8 mouse cellular contexts compared by ENCODE assay signal in genomic region chr3:41743436-41743835, GRCm38 (mm10). TPM values are rescaled to one million over a fixed set of nuclear protein-coding genes. Genes with fewer than 3 reads are reported as not detected.
DNase-seq lines count a peak whose midpoint lies in the region; ATAC-seq and TF ChIP-seq lines count a peak whose summit lies in the region.

No protein-coding gene starts in this region.

- H3K9ac ChIP-seq in limb, embryonic 11.5 days (ENCODE audit: low read length): no peak overlapping the region
- H3K9ac ChIP-seq in forebrain, embryonic 14.5 days (ENCODE audit: low read length): no peak overlapping the region
- no peak overlapping the region for H3K9ac ChIP-seq in kidney, embryonic 15.5 days

- H3K27ac ChIP-seq in limb, embryonic 11.5 days (replicated peaks; ENCODE audit: low read depth, low read length): no peak overlapping the region
- H3K27ac ChIP-seq in limb, embryonic 10.5 days: no peak overlapping the region
- no peak overlapping the region for H3K27ac ChIP-seq in bone marrow macrophage, adult 2 months (ENCODE audit: insufficient read depth, low read depth, low read length)
- no peak overlapping the region for H3K27ac ChIP-seq in forebrain, embryonic 14.5 days (ENCODE audit: low read depth, low read length)
- H3K27ac ChIP-seq in kidney, embryonic 15.5 days: no peak overlapping the region
- H3K27ac ChIP-seq in midbrain, embryonic 10.5 days (replicated peaks): peak overlapping the region; percentile 97

- no peaks in the 10 kb centered on the region for H3K4me1 ChIP-seq in limb, embryonic 11.5 days (ENCODE audit: control insufficient read depth, insufficient read depth, low read length)
- H3K4me1 ChIP-seq in limb, embryonic 10.5 days: peaks cover 10% of the 10 kb centered on the region
- H3K4me1 ChIP-seq in bone marrow macrophage, adult 2 months (ENCODE audit: control insufficient read depth, insufficient read depth, low read length): peaks cover 3% of the 10 kb centered on the region
- peaks cover 13% of the 10 kb centered on the region for H3K4me1 ChIP-seq in forebrain, embryonic 14.5 days (ENCODE audit: control insufficient read depth, insufficient read depth, low read length)
- peaks cover 16% of the 10 kb centered on the region for H3K4me1 ChIP-seq in kidney, embryonic 15.5 days
- peaks cover 23% of the 10 kb centered on the region for H3K4me1 ChIP-seq in midbrain, embryonic 10.5 days

- no peaks in the 10 kb centered on the region for H3K9me3 ChIP-seq in limb, embryonic 11.5 days (ENCODE audit: control insufficient read depth, low read length)
- H3K9me3 ChIP-seq in limb, embryonic 10.5 days (replicated peaks): no peaks in the 10 kb centered on the region
- H3K9me3 ChIP-seq in forebrain, embryonic 14.5 days (replicated peaks; ENCODE audit: control insufficient read depth, low read length): no peaks in the 10 kb centered on the region
- H3K9me3 ChIP-seq in kidney, embryonic 15.5 days (replicated peaks): no peaks in the 10 kb centered on the region
- H3K9me3 ChIP-seq in midbrain, embryonic 10.5 days (replicated peaks): no peaks in the 10 kb centered on the region

- H3K27me3 ChIP-seq in limb, embryonic 11.5 days (ENCODE audit: control insufficient read depth, insufficient read depth, low read length): no peaks in the 10 kb centered on the region
- no peaks in the 10 kb centered on the region for H3K27me3 ChIP-seq in limb, embryonic 10.5 days (ENCODE audit: low read depth, poor library complexity, severe bottlenecking)
- H3K27me3 ChIP-seq in forebrain, embryonic 14.5 days (replicated peaks; ENCODE audit: control insufficient read depth, insufficient read depth, low read length): no peaks in the 10 kb centered on the region
- no peaks in the 10 kb centered on the region for H3K27me3 ChIP-seq in kidney, embryonic 15.5 days
- no peaks in the 10 kb centered on the region for H3K27me3 ChIP-seq in midbrain, embryonic 10.5 days (ENCODE audit: low read depth, poor library complexity, severe bottlenecking)

- intact Hi-C loops in left cerebral cortex, postnatal 14 days (cut with DNase I): no loop called here

- no peak for DNase-seq in limb, embryonic 11.5 days (ENCODE audit: low spot score)
- no peak for DNase-seq in limb, embryonic 10.5 days (ENCODE audit: low spot score)
- peak; percentile 44 for DNase-seq in forebrain, embryonic 14.5 days (ENCODE audit: low spot score)
- DNase-seq in midbrain, embryonic 10.5 days (ENCODE audit: low spot score): no peak
- no peak for DNase-seq in left cerebral cortex, postnatal 14 days (ENCODE audit: low spot score in 2 of 2)
- DNase-seq in ovary, postnatal 10 days (ENCODE audit: low spot score): no peak

- TF ChIP-seq POLR2A in bone marrow macrophage, adult 2 months (IDR thresholded peaks at IDR 0.05; ENCODE audit: borderline replicate concordance, low read depth, low read length): no peak

- no peak for TF ChIP-seq CTCF in bone marrow macrophage, adult 2 months (IDR thresholded peaks at IDR 0.05; ENCODE audit: low read depth, low read length)

- WGBS in limb, embryonic 11.5 days: 57% methylated on average over 6 of the region's 6 CpGs
- 67% methylated on average over 6 of the region's 6 CpGs for WGBS in limb, embryonic 10.5 days
- WGBS in forebrain, embryonic 14.5 days: 30% methylated on average over 6 of the region's 6 CpGs
- 43% methylated on average over 6 of the region's 6 CpGs for WGBS in kidney, embryonic 15.5 days
- WGBS in midbrain, embryonic 10.5 days: 61% methylated on average over 6 of the region's 6 CpGs

- ATAC-seq in limb, embryonic 11.5 days (ENCODE audit: insufficient number of reproducible peaks, low FRiP score, low TSS enrichment, low read depth): no peak
- ATAC-seq in forebrain, embryonic 14.5 days: no peak
- no peak for ATAC-seq in kidney, embryonic 15.5 days (replicated peaks; ENCODE audit: low FRiP score)

- H3K4me3 ChIP-seq in limb, embryonic 11.5 days (ENCODE audit: low read depth, low read length): no peak overlapping the region
- H3K4me3 ChIP-seq in limb, embryonic 10.5 days: no peak overlapping the region; the same call in 1 of the 2 replicates
- peak overlapping the region; percentile 62 for H3K4me3 ChIP-seq in bone marrow macrophage, adult 2 months (ENCODE audit: insufficient read depth, low read length)
- H3K4me3 ChIP-seq in forebrain, embryonic 14.5 days (ENCODE audit: low read depth, low read length): peak overlapping the region; percentile 77; the same call in 1 of the 2 replicates
- H3K4me3 ChIP-seq in kidney, embryonic 15.5 days (replicated peaks): peak overlapping the region; percentile 80
- H3K4me3 ChIP-seq in midbrain, embryonic 10.5 days: peak overlapping the region; percentile 75

- no peaks in the 10 kb centered on the region for H3K36me3 ChIP-seq in limb, embryonic 11.5 days (ENCODE audit: control insufficient read depth, insufficient read depth, low read length)
- H3K36me3 ChIP-seq in limb, embryonic 10.5 days: 0 out of 2 replicates have a peak, but pooled peaks cover 3% of the 10 kb centered on the region
- no peaks in the 10 kb centered on the region for H3K36me3 ChIP-seq in forebrain, embryonic 14.5 days (ENCODE audit: control insufficient read depth, insufficient read depth, low read length)
- H3K36me3 ChIP-seq in kidney, embryonic 15.5 days: no peaks in the 10 kb centered on the region
- peaks cover 4% of the 10 kb centered on the region for H3K36me3 ChIP-seq in midbrain, embryonic 10.5 days

- peak overlapping the region; percentile 51 for H3K4me2 ChIP-seq in limb, embryonic 11.5 days (ENCODE audit: low read depth, severe bottlenecking)
- H3K4me2 ChIP-seq in forebrain, embryonic 14.5 days (ENCODE audit: low read length): peak overlapping the region; percentile 66
- peak overlapping the region; percentile 71 for H3K4me2 ChIP-seq in kidney, embryonic 15.5 days

RNA-seq across cellular contexts. Expression of gene D3Ertd751e, which starts 1.0 kb away (rescaled TPM):
- polyA plus RNA-seq in limb, embryonic 11.5 days (2014; fragmentation: Nextera tagmentation; extraction: Ambion mirVana): 19.3 and 20.4 TPM in 2 replicates
- polyA plus RNA-seq in limb, embryonic 10.5 days (2016; fragmentation: Nextera tagmentation; extraction: Ambion mirVana): 16.0 and 19.2 TPM in 2 replicates
- 5.9 and 9.1 TPM in 2 replicates for polyA plus RNA-seq in bone marrow macrophage, adult 2 months (2012; ENCODE audit: insufficient read depth, insufficient read length, missing spikeins)
- 10.4 and 10.6 TPM in 2 replicates for polyA plus RNA-seq in forebrain, embryonic 14.5 days (2014; fragmentation: Nextera tagmentation; extraction: Ambion mirVana)
- 17.8 and 19.5 TPM in 2 replicates for polyA plus RNA-seq in kidney, embryonic 15.5 days (2015; fragmentation: Nextera tagmentation; extraction: Ambion mirVana)
- 20.0 and 20.6 TPM in 2 replicates for polyA plus RNA-seq in midbrain, embryonic 10.5 days (2016; fragmentation: Nextera tagmentation; extraction: Ambion mirVana)
- 1 to 10 TPM; 5.6 to 8.2 TPM for total RNA-seq in left cerebral cortex, postnatal 14 days (2021)

RNA-seq across cellular contexts. Expression of gene Sclt1, which starts 1.1 kb away (rescaled TPM):
- polyA plus RNA-seq in limb, embryonic 11.5 days (2014; fragmentation: Nextera tagmentation; extraction: Ambion mirVana): 27.3 and 28.7 TPM in 2 replicates
- polyA plus RNA-seq in limb, embryonic 10.5 days (2016; fragmentation: Nextera tagmentation; extraction: Ambion mirVana): 20.3 and 29.4 TPM in 2 replicates
- 10.4 and 12.4 TPM in 2 replicates for polyA plus RNA-seq in bone marrow macrophage, adult 2 months (2012; ENCODE audit: insufficient read depth, insufficient read length, missing spikeins)
- polyA plus RNA-seq in forebrain, embryonic 14.5 days (2014; fragmentation: Nextera tagmentation; extraction: Ambion mirVana): 13.1 and 15.0 TPM in 2 replicates
- 26.1 and 26.5 TPM in 2 replicates for polyA plus RNA-seq in kidney, embryonic 15.5 days (2015; fragmentation: Nextera tagmentation; extraction: Ambion mirVana)
- polyA plus RNA-seq in midbrain, embryonic 10.5 days (2016; fragmentation: Nextera tagmentation; extraction: Ambion mirVana): 20.5 and 22.4 TPM in 2 replicates
- total RNA-seq in left cerebral cortex, postnatal 14 days (2021): 10 to 100 TPM; 12.4 to 14.2 TPM

Comparison
In these comparisons a context has a peak if more than half of its experiments do, and no peak if none do; other contexts are left out.
1. H3K4me3 ChIP-seq: peak in bone marrow macrophage, adult 2 months (single experiment), forebrain, embryonic 14.5 days (single experiment), kidney, embryonic 15.5 days (single experiment) and midbrain, embryonic 10.5 days (single experiment); none in limb, embryonic 11.5 days (single experiment) and limb, embryonic 10.5 days (single experiment).
2. Peak in every context shown above with its lines, with median percentiles within 50 percentile points of each other: H3K4me2 ChIP-seq.